Mouse (Mus musculus) spleen, adult 2 months (tissue): ENCODE measurements around the gene Rnf111.

Source experiments
- CTCF ChIP-seq: fragments of 200-500 bp; IDR thresholded peaks from 2 replicates; pipeline ENCODE4 v1.5.1; 2011; ENCODE audit warnings: mild to moderate bottlenecking, inconsistent platforms; ENCODE audit not compliant: insufficient read depth, insufficient read length, insufficient replicate concordance; ENCODE audit errors: extremely low read depth
- POLR2A ChIP-seq: fragments of 200-500 bp; IDR thresholded peaks from 2 replicates; pipeline ENCODE4 v1.6.1; 2011; ENCODE audit warnings: low read depth, low read length, inconsistent platforms

DNA sequence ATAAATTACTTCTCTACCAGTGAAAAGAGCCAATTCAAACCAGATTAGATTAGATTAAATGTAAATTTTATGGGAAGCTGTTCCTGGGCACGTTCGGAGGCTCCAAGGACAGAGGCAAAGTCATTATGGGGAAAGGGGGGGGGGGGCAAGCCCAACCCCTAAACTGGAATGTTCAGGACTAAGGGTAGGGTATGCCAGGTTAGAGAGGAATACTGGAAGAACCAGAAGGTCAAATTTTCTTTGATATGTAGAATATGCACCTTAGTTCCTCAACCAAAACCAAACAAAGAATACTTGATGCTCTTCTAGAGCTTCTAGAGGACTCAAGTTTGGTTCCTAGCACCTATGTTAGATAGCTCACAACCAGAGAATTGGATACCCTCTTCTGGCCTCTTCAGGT is 16.1 kb downstream of the Rnf111 start:
- TF ChIP-seq CTCF (no peak), POLR2A (no peak)
